Mouse (Mus musculus) heart, postnatal 0 days (tissue): ENCODE measurements around the gene Hjurp. TPM values are rescaled to one million over a fixed set of nuclear protein-coding genes. Genes with fewer than 3 reads are reported as not detected.

Experiments
- ATAC-seq: fragments of 200-750 bp; cut with Nextera tagmentation; 2 replicates; pipeline ENCODE4 v1.8.0; 2017; ENCODE audit warnings: low read depth, moderate number of reproducible peaks, moderate library complexity; ENCODE audit not compliant: insufficient read depth
- DNase-seq: peaks from one replicate; pipeline ENCODE4 v3.0.0-alpha.2; 2016; ENCODE audit warnings: low spot score
- H3K27ac ChIP-seq: fragments of 300-500 bp; sonication (generic); 2 replicates; pipeline ENCODE4 v1.5.1; 2014; ENCODE audit warnings: low read depth, mild to moderate bottlenecking
- H3K27me3 ChIP-seq: fragments of 300-500 bp; sonication (generic); 2 replicates; pipeline ENCODE4 v1.6.1; 2014; ENCODE audit warnings: low read length, mixed read lengths; ENCODE audit not compliant: control insufficient read depth, insufficient read depth
- H3K36me3 ChIP-seq: fragments of 300-500 bp; sonication (generic); replicated peaks from 2 replicates; pipeline ENCODE4 v1.6.1; 2014; ENCODE audit warnings: low read length, mixed read lengths; ENCODE audit not compliant: control insufficient read depth, insufficient read depth
- H3K4me1 ChIP-seq: fragments of 300-500 bp; sonication (generic); 2 replicates; pipeline ENCODE4 v1.6.1; 2014; ENCODE audit warnings: antibody characterized with exemption; ENCODE audit not compliant: control insufficient read depth, insufficient read depth
- H3K4me2 ChIP-seq: fragments of 300-500 bp; sonication (generic); 2 replicates; pipeline ENCODE4 v1.6.1; 2014; ENCODE audit warnings: low read depth, mild to moderate bottlenecking, low read length, moderate library complexity
- H3K4me3 ChIP-seq: fragments of 300-500 bp; sonication (generic); 2 replicates; pipeline ENCODE4 v1.5.1; 2014; ENCODE audit warnings: low read depth, low read length
- H3K9ac ChIP-seq: fragments of 300-500 bp; sonication (generic); replicated peaks from 2 replicates; pipeline ENCODE4 v1.6.1; 2014; ENCODE audit warnings: low read depth, low read length, mixed read lengths
- H3K9me3 ChIP-seq: fragments of 300-500 bp; sonication (generic); replicated peaks from 2 replicates; pipeline ENCODE4 v1.6.1; 2016; ENCODE audit warnings: low read length; ENCODE audit not compliant: control insufficient read depth
- CTCF ChIP-seq: IDR thresholded peaks from 2 replicates; pipeline ENCODE4 v1.5.1; 2016; ENCODE audit warnings: antibody characterized with exemption, control low read depth, low read depth
- EP300 ChIP-seq: IDR thresholded peaks from 2 replicates; pipeline ENCODE4 v1.6.1; 2016; ENCODE audit warnings: antibody characterized with exemption, low read depth
- WGBS: fragments of 180-500 bp; shearing (Covaris S2); extraction: QIAGEN DNeasy Blood & Tissue Kit; methylation state at CpG from one replicate; pipeline ENCODE4 v1.1.7; 2014; 5-methylcytosine and 5-hydroxymethylcytosine counted together
- polyA plus RNA-seq: library from polyadenylated mRNA; unstranded; fragments of >200 nt; fragmentation: Nextera tagmentation; extraction: Ambion mirVana; gene quantifications from 2 replicates; pipeline ENCODE4 v1.2.1, GENCODE M21; 2015
- total RNA-seq: library from RNA; depleted of rRNA; stranded (reverse); fragments of >200 nt; gene quantifications from 2 replicates; pipeline ENCODE4 v1.2.3, GENCODE M21; 2014; ENCODE audit warnings: low replicate concordance

Gene Hjurp
- total and polyA plus RNA-seq, 2 experiments from 2014 or later: 28.0 to 95.2 TPM

- no peak overlapping the region for H3K4me3 ChIP-seq
- H3K9ac ChIP-seq: no peak overlapping the region
- no peak overlapping the region for H3K4me2 ChIP-seq
- ATAC-seq: no peak
- no peaks in the 10 kb centered on the region for H3K36me3 ChIP-seq
- 83% methylated on average over 1 of the region's 1 CpGs for WGBS
- TF ChIP-seq EP300 (no peak), CTCF (no peak)
- H3K27ac ChIP-seq: no peak overlapping the region
- no peaks in the 10 kb centered on the region for H3K4me1 ChIP-seq
- no peaks in the 10 kb centered on the region for H3K27me3 ChIP-seq
- H3K9me3 ChIP-seq: no peaks in the 10 kb centered on the region
- no peak for DNase-seq
Measured at GRCm38 (mm10) chr1:88317279-88317678, 39.8 kb upstream of the Hjurp start.

- H3K27me3 ChIP-seq: no peaks in the 10 kb centered on the region
- H3K9ac ChIP-seq: no peak overlapping the region
- WGBS: 58% methylated on average over 3 of the region's 3 CpGs
- H3K36me3 ChIP-seq: no peaks in the 10 kb centered on the region
- no peak overlapping the region for H3K4me3 ChIP-seq
- no peak for DNase-seq
- H3K4me2 ChIP-seq: no peak overlapping the region
- no peak for TF ChIP-seq EP300
- no peaks in the 10 kb centered on the region for H3K4me1 ChIP-seq
- H3K27ac ChIP-seq: no peak overlapping the region
- H3K9me3 ChIP-seq: peaks cover 39% of the 10 kb centered on the region
- no peak for ATAC-seq
Measured at GRCm38 (mm10) chr1:88310349-88310748, 32.9 kb upstream of the Hjurp start.

- peaks cover 39% of the 10 kb centered on the region for H3K9me3 ChIP-seq
Measured at GRCm38 (mm10) chr1:88309905-88310304, 32.5 kb upstream of the Hjurp start.

GRCm38 (mm10) chr1:88309020-88309419, 31.6 kb upstream of the Hjurp start:
- WGBS: 44% methylated on average over 2 of the region's 2 CpGs
- Histone ChIP-seq H3K9ac (no peak overlapping the region), H3K9me3 (peaks cover 47% of the 10 kb centered on the region), H3K4me2 (no peak overlapping the region), H3K4me1 (no peaks in the 10 kb centered on the region), H3K4me3 (no peak overlapping the region), H3K27me3 (no peaks in the 10 kb centered on the region), H3K36me3 (no peaks in the 10 kb centered on the region), H3K27ac (no peak overlapping the region)
- ATAC-seq (no peak), DNase-seq (no peak)
- TF ChIP-seq CTCF: no peak
- no peak for TF ChIP-seq EP300

More at GRCm38 (mm10) chr1:88309905-88310304, 32.5 kb upstream of the Hjurp start:
- TF ChIP-seq EP300: no peak
- no peak for TF ChIP-seq CTCF
- 39% methylated on average over 3 of the region's 3 CpGs for WGBS
- H3K36me3 ChIP-seq: no peaks in the 10 kb centered on the region
- DNase-seq (no peak), ATAC-seq (no peak)
- H3K27ac ChIP-seq: no peak overlapping the region
- H3K4me3 ChIP-seq: no peak overlapping the region
- no peak overlapping the region for H3K9ac ChIP-seq
- H3K4me1 ChIP-seq: no peaks in the 10 kb centered on the region
- H3K4me2 ChIP-seq: no peak overlapping the region
- H3K27me3 ChIP-seq: no peaks in the 10 kb centered on the region

GRCm38 (mm10) chr1:88307180-88307579, 29.7 kb upstream of the Hjurp start:
- TF ChIP-seq CTCF (no peak), EP300 (no peak)
- 59% methylated on average over 12 of the region's 12 CpGs for WGBS
- Histone ChIP-seq H3K4me3 (no peak overlapping the region), H3K4me2 (no peak overlapping the region), H3K27ac (no peak overlapping the region), H3K36me3 (no peaks in the 10 kb centered on the region), H3K4me1 (no peaks in the 10 kb centered on the region), H3K27me3 (no peaks in the 10 kb centered on the region), H3K9me3 (peaks cover 62% of the 10 kb centered on the region), H3K9ac (no peak overlapping the region)
- DNase-seq: no peak
- no peak for ATAC-seq

GRCm38 (mm10) chr1:88306543-88306942, 29.1 kb upstream of the Hjurp start:
- TF ChIP-seq CTCF (no peak), EP300 (no peak)
- 46% methylated on average over 1 of the region's 1 CpGs for WGBS
- no peak for ATAC-seq
- Histone ChIP-seq H3K4me2 (no peak overlapping the region), H3K4me1 (no peaks in the 10 kb centered on the region), H3K36me3 (no peaks in the 10 kb centered on the region), H3K4me3 (no peak overlapping the region), H3K9ac (no peak overlapping the region), H3K27me3 (no peaks in the 10 kb centered on the region), H3K27ac (no peak overlapping the region), H3K9me3 (peaks cover 68% of the 10 kb centered on the region)
- no peak for DNase-seq
